Mouse (Mus musculus): ENCODE measurements around the gene Cs. TPM values are rescaled to one million over a fixed set of nuclear protein-coding genes. Genes with fewer than 3 reads are reported as not detected.
A peak's percentile ranks its signal among the peaks of the same experiment; 100 is the strongest.

The Cs gene
- total and polyA plus RNA-seq, 3 experiments = 947 to 1,148 (median 1,091) TPM

DNA sequence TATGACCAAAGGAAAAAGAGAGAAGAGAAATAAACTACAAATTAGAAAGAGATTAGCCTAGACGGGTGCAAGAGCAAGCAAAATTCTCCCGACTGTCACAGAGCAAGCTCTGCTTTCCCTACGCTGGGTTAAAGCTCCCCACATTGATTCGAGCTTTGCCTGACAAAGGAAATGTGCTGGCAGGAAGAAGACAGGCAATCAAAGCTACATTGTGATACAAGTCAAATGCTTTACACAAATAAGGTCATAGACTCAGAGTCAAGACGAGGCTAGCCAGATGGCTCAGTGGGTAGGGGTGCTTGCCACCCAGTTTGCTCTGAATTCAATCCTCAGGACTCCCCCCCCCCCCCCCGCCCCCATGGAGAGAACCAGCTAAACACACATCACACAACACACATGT lies 32.5 kb downstream of the Cs start:
- WGBS = 38% methylated on average over 6 of the region's 6 CpGs
- Histone ChIP-seq H3K4me1 (ENCODE audit: control insufficient read depth, insufficient read depth, low read length) (peaks cover 8% of the 10 kb centered on the region), H3K27ac (peak overlapping the region; percentile 98), H3K36me3 (ENCODE audit: control insufficient read depth, insufficient read depth, low read length) (peaks cover 8% of the 10 kb centered on the region), H3K27me3 (ENCODE audit: control insufficient read depth, insufficient read depth, low read length) (no peaks in the 10 kb centered on the region), H3K79me2 (replicated peaks; ENCODE audit: control insufficient read depth, insufficient read depth, low read length) (no peaks in the 10 kb centered on the region), H3K4me3 (no peak overlapping the region), H3K9ac (ENCODE audit: low read depth, low read length) (no peak overlapping the region)
- intact Hi-C loops (cut with DNase I) = no loop called here
- DNase-seq = no peak
- TF ChIP-seq POLR2A (IDR thresholded peaks at IDR 0.05; ENCODE audit: insufficient read depth, low read depth, low read length) (no peak), CTCF (IDR thresholded peaks at IDR 0.05) (no peak), EP300 (IDR thresholded peaks at IDR 0.05; ENCODE audit: insufficient read depth, low read depth, low read length) (no peak)

DNA sequence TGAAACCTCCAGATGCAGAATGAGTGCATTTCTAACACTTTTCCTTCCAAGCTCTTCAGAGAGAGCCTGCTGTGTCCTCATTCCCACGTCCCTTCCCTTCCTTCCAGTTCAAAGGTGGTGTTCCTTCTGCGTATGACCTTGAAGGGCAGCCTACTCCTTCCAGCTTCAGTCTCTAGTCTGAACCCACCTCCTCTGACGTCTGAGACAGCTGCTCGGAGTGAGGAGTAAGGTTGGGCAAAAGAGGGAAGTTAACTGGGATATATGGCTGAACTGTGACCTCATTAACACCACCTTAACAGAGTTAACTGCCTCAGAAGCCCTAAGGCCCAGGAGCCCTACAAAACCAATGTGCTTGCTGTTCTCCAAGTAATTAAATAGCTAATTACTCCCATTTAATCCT lies 33.1 kb downstream of the Cs start:
- no peak for DNase-seq
- no peaks in the 10 kb centered on the region for H3K27me3 ChIP-seq (ENCODE audit: control insufficient read depth, insufficient read depth, low read length)
- H3K79me2 ChIP-seq (replicated peaks; ENCODE audit: control insufficient read depth, insufficient read depth, low read length) = no peaks in the 10 kb centered on the region
- H3K4me3 ChIP-seq = no peak overlapping the region
- no peak overlapping the region for H3K9ac ChIP-seq (ENCODE audit: low read depth, low read length)
- H3K27ac ChIP-seq = no peak overlapping the region
- H3K36me3 ChIP-seq (ENCODE audit: control insufficient read depth, insufficient read depth, low read length) = peaks cover 8% of the 10 kb centered on the region
- no peak for TF ChIP-seq EP300 (IDR thresholded peaks at IDR 0.05; ENCODE audit: insufficient read depth, low read depth, low read length)
- TF ChIP-seq POLR2A (IDR thresholded peaks at IDR 0.05; ENCODE audit: insufficient read depth, low read depth, low read length) = no peak
- no peak for TF ChIP-seq CTCF (IDR thresholded peaks at IDR 0.05)
- H3K4me1 ChIP-seq (ENCODE audit: control insufficient read depth, insufficient read depth, low read length) = peaks cover 8% of the 10 kb centered on the region
- intact Hi-C loops (cut with DNase I) = no loop called here
- 63% methylated on average over 4 of the region's 4 CpGs for WGBS

DNA sequence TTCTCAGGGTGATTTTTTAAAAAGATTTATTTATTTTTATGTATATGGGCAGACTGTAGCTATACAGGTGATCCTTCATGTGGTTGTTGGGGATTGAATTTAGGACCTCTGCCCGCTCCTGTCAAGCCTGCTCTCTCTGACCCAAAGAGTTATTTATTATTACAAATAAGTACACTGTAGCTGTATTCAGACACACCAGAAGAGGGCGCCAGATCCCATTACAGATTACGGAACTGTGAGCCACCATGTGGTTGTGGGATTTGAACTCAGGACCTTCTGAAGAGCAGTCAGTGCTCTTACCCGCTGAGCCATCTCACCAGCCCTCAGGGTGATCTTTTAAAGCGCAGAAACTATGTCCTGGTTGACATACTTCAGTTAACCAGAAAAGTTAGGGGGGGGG lies 34.6 kb downstream of the Cs start:
- no peak overlapping the region for H3K4me3 ChIP-seq
- WGBS = 81% methylated on average over 5 of the region's 5 CpGs
- peaks cover 10% of the 10 kb centered on the region for H3K4me1 ChIP-seq (ENCODE audit: control insufficient read depth, insufficient read depth, low read length)
- DNase-seq = no peak
- no peaks in the 10 kb centered on the region for H3K79me2 ChIP-seq (replicated peaks; ENCODE audit: control insufficient read depth, insufficient read depth, low read length)
- H3K9ac ChIP-seq (ENCODE audit: low read depth, low read length) = no peak overlapping the region
- intact Hi-C loops (cut with DNase I) = no loop called here
- peak overlapping the region; percentile 89 for H3K27ac ChIP-seq
- TF ChIP-seq CTCF (IDR thresholded peaks at IDR 0.05) = peak; percentile 40
- no peak for TF ChIP-seq POLR2A (IDR thresholded peaks at IDR 0.05; ENCODE audit: insufficient read depth, low read depth, low read length)
- TF ChIP-seq EP300 (IDR thresholded peaks at IDR 0.05; ENCODE audit: insufficient read depth, low read depth, low read length) = no peak
- H3K27me3 ChIP-seq (ENCODE audit: control insufficient read depth, insufficient read depth, low read length) = no peaks in the 10 kb centered on the region
- peaks cover 5% of the 10 kb centered on the region for H3K36me3 ChIP-seq (ENCODE audit: control insufficient read depth, insufficient read depth, low read length)

- no peaks in the 10 kb centered on the region for H3K79me2 ChIP-seq (replicated peaks; ENCODE audit: control insufficient read depth, insufficient read depth, low read length)
- H3K4me1 ChIP-seq (ENCODE audit: control insufficient read depth, insufficient read depth, low read length) = peaks cover 11% of the 10 kb centered on the region
- no peaks in the 10 kb centered on the region for H3K27me3 ChIP-seq (ENCODE audit: control insufficient read depth, insufficient read depth, low read length)
- H3K4me3 ChIP-seq = no peak overlapping the region
- intact Hi-C loops (cut with DNase I) = no loop called here
- WGBS = 36% methylated on average over 6 of the region's 6 CpGs
- DNase-seq = peak in 1 of 2 experiments; percentile 75
- H3K36me3 ChIP-seq (ENCODE audit: control insufficient read depth, insufficient read depth, low read length) = no peaks in the 10 kb centered on the region
- H3K27ac ChIP-seq = peak overlapping the region; percentile 89
- no peak for TF ChIP-seq CTCF (IDR thresholded peaks at IDR 0.05)
- peak; percentile 78 for TF ChIP-seq EP300 (IDR thresholded peaks at IDR 0.05; ENCODE audit: insufficient read depth, low read depth, low read length)
- peak; percentile 56 for TF ChIP-seq POLR2A (IDR thresholded peaks at IDR 0.05; ENCODE audit: insufficient read depth, low read depth, low read length)
- H3K9ac ChIP-seq (ENCODE audit: low read depth, low read length) = no peak overlapping the region
Measured at GRCm38 (mm10) chr10:128372989-128373748, 35.6 kb downstream of the Cs start.

GRCm38 (mm10) chr10:128374393-128374792 lies 36.9 kb downstream of the Cs start:
- no peak for TF ChIP-seq POLR2A (IDR thresholded peaks at IDR 0.05; ENCODE audit: insufficient read depth, low read depth, low read length)
- TF ChIP-seq CTCF (IDR thresholded peaks at IDR 0.05) = peak; percentile 41
- H3K4me3 ChIP-seq = no peak overlapping the region
- no peaks in the 10 kb centered on the region for H3K27me3 ChIP-seq (ENCODE audit: control insufficient read depth, insufficient read depth, low read length)
- peak overlapping the region; percentile 89; the same call in 1 of the 2 replicates for H3K27ac ChIP-seq
- no peak for DNase-seq
- no peak overlapping the region for H3K9ac ChIP-seq (ENCODE audit: low read depth, low read length)
- H3K79me2 ChIP-seq (replicated peaks; ENCODE audit: control insufficient read depth, insufficient read depth, low read length) = no peaks in the 10 kb centered on the region
- H3K36me3 ChIP-seq (ENCODE audit: control insufficient read depth, insufficient read depth, low read length) = peaks cover 4% of the 10 kb centered on the region; the same call in 1 of the 2 replicates
- WGBS = 75% methylated on average over 6 of the region's 6 CpGs
- H3K4me1 ChIP-seq (ENCODE audit: control insufficient read depth, insufficient read depth, low read length) = peaks cover 16% of the 10 kb centered on the region
- intact Hi-C loops (cut with DNase I) = no loop called here

DNA sequence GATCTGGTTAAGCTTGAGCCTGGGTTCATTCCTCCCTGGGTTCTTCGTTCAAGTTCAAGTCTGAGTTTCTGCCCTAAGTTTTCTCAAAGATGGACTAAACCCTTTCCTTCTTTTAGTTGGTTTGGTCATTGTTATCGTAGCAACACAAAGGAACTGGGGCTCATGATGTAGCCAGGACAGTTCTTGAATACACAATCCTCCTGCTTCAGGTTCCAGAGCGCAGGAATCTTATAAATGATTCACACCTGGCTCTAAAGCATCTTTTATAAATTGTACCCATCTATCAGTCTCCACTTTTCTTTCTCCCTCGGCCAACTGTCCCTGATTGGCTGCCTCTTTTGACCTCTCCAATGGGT lies 38.5 kb downstream of the Cs start:
- peak overlapping the region; percentile 97 for H3K27ac ChIP-seq
- DNase-seq = no peak

More for the DNA sequence above, 38.5 kb downstream of the Cs start:
- Histone ChIP-seq H3K79me2 (replicated peaks; ENCODE audit: control insufficient read depth, insufficient read depth, low read length) (no peaks in the 10 kb centered on the region), H3K27me3 (ENCODE audit: control insufficient read depth, insufficient read depth, low read length) (no peaks in the 10 kb centered on the region), H3K9ac (ENCODE audit: low read depth, low read length) (peak overlapping the region; percentile 100), H3K36me3 (ENCODE audit: control insufficient read depth, insufficient read depth, low read length) (peaks cover 6% of the 10 kb centered on the region; the same call in 1 of the 2 replicates), H3K4me1 (ENCODE audit: control insufficient read depth, insufficient read depth, low read length) (peaks cover 12% of the 10 kb centered on the region), H3K4me3 (peak overlapping the region; percentile 74)
- WGBS = 52% methylated on average over 4 of the region's 4 CpGs
- intact Hi-C loops (cut with DNase I) = loop anchor here (2.0 to 5.0 kb wide), 2 partner anchors 39 to 83 kb away; partner anchors contain the start of genes Cs and Smarcc2
- TF ChIP-seq POLR2A (IDR thresholded peaks at IDR 0.05; ENCODE audit: insufficient read depth, low read depth, low read length) (no peak), EP300 (IDR thresholded peaks at IDR 0.05; ENCODE audit: insufficient read depth, low read depth, low read length) (no peak), CTCF (IDR thresholded peaks at IDR 0.05) (no peak)
